Mouse (Mus musculus): ENCODE results near the gene Polr1d. TPM values are rescaled to one million over a fixed set of nuclear protein-coding genes. Genes with fewer than 3 reads are reported as not detected.
A peak's percentile ranks its signal among the peaks of the same experiment; 100 is the strongest.

Gene Polr1d
- 161 TPM in 2 replicates for polyA plus RNA-seq (2015; fragmentation: Nextera tagmentation; extraction: Ambion mirVana)

- 1% methylated on average over 16 of the region's 17 CpGs for WGBS
- peak within 1 kb of the TSS; percentile 83 for H3K9ac ChIP-seq (ENCODE audit: low read depth, low read length)
- H3K9me3 ChIP-seq (replicated peaks; ENCODE audit: low read length), result no peaks in the 10 kb centered on the region
- H3K4me3 ChIP-seq (replicated peaks; ENCODE audit: low read depth, low read length), result peak within 1 kb of the TSS; percentile 79
- H3K4me2 ChIP-seq (ENCODE audit: low read length), result peak within 1 kb of the TSS; percentile 90
- TF ChIP-seq CTCF (IDR thresholded peaks at IDR 0.05; ENCODE audit: low read depth), result no peak
- no peaks in the 10 kb centered on the region for H3K27me3 ChIP-seq (ENCODE audit: insufficient read depth, low read length)
- H3K4me1 ChIP-seq (replicated peaks; ENCODE audit: insufficient read depth, low read length), result peaks cover 11% of the 10 kb centered on the region
- ATAC-seq (replicated peaks; ENCODE audit: low FRiP score, low read depth) (peak; percentile 76), DNase-seq (ENCODE audit: low spot score) (peak; percentile 55)
- peak within 1 kb of the TSS; percentile 91 for H3K27ac ChIP-seq
- H3K36me3 ChIP-seq (ENCODE audit: insufficient read depth, low read length), result no peaks in the 10 kb centered on the region
These were observed at the start of gene Polr1d for GRCm38 (mm10) chr5:147076799-147077165. Polr1d (plus strand) TSS chr5:147077050.

DNA sequence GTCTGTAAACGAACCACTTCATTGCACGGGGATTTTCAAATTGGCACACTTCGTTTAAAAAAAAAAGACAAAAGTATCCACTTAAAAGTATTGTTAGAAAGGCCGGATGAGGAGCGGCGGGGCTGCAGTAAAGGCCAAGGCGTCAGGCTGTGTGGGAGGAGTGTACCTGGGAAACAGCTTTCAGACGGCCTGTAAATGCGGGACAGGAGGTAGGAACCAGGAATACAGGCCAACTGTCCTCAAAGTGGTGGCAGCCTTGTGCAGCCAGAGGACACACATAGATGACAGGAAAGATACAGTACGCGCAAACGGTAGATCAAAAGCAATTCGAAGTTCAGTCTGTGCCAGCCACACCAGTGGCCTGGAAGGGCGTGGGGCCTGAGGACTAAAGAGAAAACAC lies 45.6 kb upstream of the Polr1d start:
- 66% methylated on average over 14 of the region's 14 CpGs for WGBS
- no peak overlapping the region for H3K4me2 ChIP-seq (ENCODE audit: low read length)

GRCm38 (mm10) chr5:147033155-147033554 lies 43.7 kb upstream of the Polr1d start:
- no peak overlapping the region for H3K4me2 ChIP-seq (ENCODE audit: low read length)
- WGBS, result 56% methylated on average over 13 of the region's 13 CpGs
- no peaks in the 10 kb centered on the region for H3K27me3 ChIP-seq (ENCODE audit: insufficient read depth, low read length)
- peaks cover 15% of the 10 kb centered on the region for H3K36me3 ChIP-seq (ENCODE audit: insufficient read depth, low read length)
- H3K4me3 ChIP-seq (replicated peaks; ENCODE audit: low read depth, low read length), result no peak overlapping the region
- no peak for TF ChIP-seq CTCF (IDR thresholded peaks at IDR 0.05; ENCODE audit: low read depth)
- H3K4me1 ChIP-seq (replicated peaks; ENCODE audit: insufficient read depth, low read length), result no peaks in the 10 kb centered on the region; the same call in 1 of the 2 replicates
- no peak for ATAC-seq (replicated peaks; ENCODE audit: low FRiP score, low read depth)
- H3K27ac ChIP-seq, result no peak overlapping the region
- H3K9me3 ChIP-seq (replicated peaks; ENCODE audit: low read length), result no peaks in the 10 kb centered on the region
- DNase-seq (ENCODE audit: low spot score), result no peak
- H3K9ac ChIP-seq (ENCODE audit: low read depth, low read length), result no peak overlapping the region

More for the DNA sequence above, 45.6 kb upstream of the Polr1d start:
- no peak overlapping the region for H3K4me3 ChIP-seq (replicated peaks; ENCODE audit: low read depth, low read length)
- DNase-seq (ENCODE audit: low spot score) (no peak), ATAC-seq (replicated peaks; ENCODE audit: low FRiP score, low read depth) (no peak)
- no peaks in the 10 kb centered on the region for H3K27me3 ChIP-seq (ENCODE audit: insufficient read depth, low read length)
- TF ChIP-seq CTCF (IDR thresholded peaks at IDR 0.05; ENCODE audit: low read depth), result no peak
- H3K9ac ChIP-seq (ENCODE audit: low read depth, low read length), result no peak overlapping the region
- H3K9me3 ChIP-seq (replicated peaks; ENCODE audit: low read length), result no peaks in the 10 kb centered on the region
- no peaks in the 10 kb centered on the region for H3K4me1 ChIP-seq (replicated peaks; ENCODE audit: insufficient read depth, low read length)
- H3K27ac ChIP-seq, result no peak overlapping the region
- H3K36me3 ChIP-seq (ENCODE audit: insufficient read depth, low read length), result peaks cover 27% of the 10 kb centered on the region

GRCm38 (mm10) chr5:147034283-147034682 lies 42.6 kb upstream of the Polr1d start:
- Histone ChIP-seq H3K27me3 (ENCODE audit: insufficient read depth, low read length) (no peaks in the 10 kb centered on the region), H3K4me2 (ENCODE audit: low read length) (no peak overlapping the region), H3K4me3 (replicated peaks; ENCODE audit: low read depth, low read length) (no peak overlapping the region), H3K27ac (no peak overlapping the region), H3K36me3 (ENCODE audit: insufficient read depth, low read length) (0 out of 2 replicates have a peak, but pooled peaks cover 3% of the 10 kb centered on the region), H3K4me1 (replicated peaks; ENCODE audit: insufficient read depth, low read length) (no peaks in the 10 kb centered on the region; the same call in 1 of the 2 replicates), H3K9me3 (replicated peaks; ENCODE audit: low read length) (no peaks in the 10 kb centered on the region), H3K9ac (ENCODE audit: low read depth, low read length) (no peak overlapping the region)
- TF ChIP-seq CTCF (IDR thresholded peaks at IDR 0.05; ENCODE audit: low read depth), result no peak
- WGBS, result 24% methylated on average over 12 of the region's 12 CpGs
- DNase-seq (ENCODE audit: low spot score), result peak; percentile 56
- no peak for ATAC-seq (replicated peaks; ENCODE audit: low FRiP score, low read depth)

- DNase-seq (ENCODE audit: low spot score) (no peak), ATAC-seq (replicated peaks; ENCODE audit: low FRiP score, low read depth) (no peak)
- 0 out of 2 replicates have a peak, but pooled peaks cover under 1% of the 10 kb centered on the region for H3K36me3 ChIP-seq (ENCODE audit: insufficient read depth, low read length)
- 75% methylated on average over 6 of the region's 6 CpGs for WGBS
- H3K27ac ChIP-seq, result no peak overlapping the region
- no peaks in the 10 kb centered on the region for H3K9me3 ChIP-seq (replicated peaks; ENCODE audit: low read length)
- no peak overlapping the region for H3K4me3 ChIP-seq (replicated peaks; ENCODE audit: low read depth, low read length)
- H3K9ac ChIP-seq (ENCODE audit: low read depth, low read length), result no peak overlapping the region
- no peaks in the 10 kb centered on the region; the same call in 1 of the 2 replicates for H3K4me1 ChIP-seq (replicated peaks; ENCODE audit: insufficient read depth, low read length)
- no peaks in the 10 kb centered on the region for H3K27me3 ChIP-seq (ENCODE audit: insufficient read depth, low read length)
- no peak for TF ChIP-seq CTCF (IDR thresholded peaks at IDR 0.05; ENCODE audit: low read depth)
- no peak overlapping the region for H3K4me2 ChIP-seq (ENCODE audit: low read length)
These were observed 41.5 kb upstream of the Polr1d start for GRCm38 (mm10) chr5:147035301-147035700.

DNA sequence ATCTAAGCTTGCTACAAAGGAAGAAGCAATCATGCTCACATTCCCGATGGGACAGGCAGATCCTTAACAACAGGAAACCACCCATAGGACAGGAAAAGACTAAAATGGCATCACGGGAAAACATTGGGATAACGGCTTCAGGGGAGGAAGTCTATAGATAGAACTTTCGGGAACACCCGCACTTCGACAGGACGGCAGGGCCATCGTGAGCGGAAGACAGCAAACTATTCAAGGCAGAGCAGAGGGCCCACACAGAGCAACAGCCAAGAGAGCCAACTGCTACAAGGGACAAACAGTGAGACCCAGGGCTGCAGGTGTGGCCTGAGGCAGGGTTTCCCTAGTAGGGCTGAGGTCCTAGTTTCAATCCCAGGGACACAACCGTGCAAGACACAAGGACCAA lies 40.8 kb upstream of the Polr1d start:
- WGBS, result 69% methylated on average over 10 of the region's 10 CpGs
- TF ChIP-seq CTCF (IDR thresholded peaks at IDR 0.05; ENCODE audit: low read depth), result no peak
- Histone ChIP-seq H3K4me3 (replicated peaks; ENCODE audit: low read depth, low read length) (no peak overlapping the region), H3K36me3 (ENCODE audit: insufficient read depth, low read length) (no peaks in the 10 kb centered on the region), H3K27me3 (ENCODE audit: insufficient read depth, low read length) (no peaks in the 10 kb centered on the region), H3K4me1 (replicated peaks; ENCODE audit: insufficient read depth, low read length) (no peaks in the 10 kb centered on the region; the same call in 1 of the 2 replicates), H3K4me2 (ENCODE audit: low read length) (no peak overlapping the region), H3K27ac (peak overlapping the region; percentile 77), H3K9ac (ENCODE audit: low read depth, low read length) (no peak overlapping the region), H3K9me3 (replicated peaks; ENCODE audit: low read length) (no peaks in the 10 kb centered on the region)
- ATAC-seq (replicated peaks; ENCODE audit: low FRiP score, low read depth) (no peak), DNase-seq (ENCODE audit: low spot score) (peak; percentile 49)

GRCm38 (mm10) chr5:147036661-147037060 lies 40.2 kb upstream of the Polr1d start:
- no peak for TF ChIP-seq CTCF (IDR thresholded peaks at IDR 0.05; ENCODE audit: low read depth)
- Histone ChIP-seq H3K9ac (ENCODE audit: low read depth, low read length) (no peak overlapping the region), H3K9me3 (replicated peaks; ENCODE audit: low read length) (no peaks in the 10 kb centered on the region), H3K4me2 (ENCODE audit: low read length) (no peak overlapping the region), H3K4me1 (replicated peaks; ENCODE audit: insufficient read depth, low read length) (no peaks in the 10 kb centered on the region; the same call in 1 of the 2 replicates), H3K36me3 (ENCODE audit: insufficient read depth, low read length) (no peaks in the 10 kb centered on the region), H3K27ac (peak overlapping the region; percentile 77), H3K4me3 (replicated peaks; ENCODE audit: low read depth, low read length) (no peak overlapping the region), H3K27me3 (ENCODE audit: insufficient read depth, low read length) (no peaks in the 10 kb centered on the region)
- no peak for ATAC-seq (replicated peaks; ENCODE audit: low FRiP score, low read depth)
- DNase-seq (ENCODE audit: low spot score), result no peak
- WGBS, result 79% methylated on average over 5 of the region's 5 CpGs
